Mouse (Mus musculus) G1E (cell line): ENCODE data around the gene Aars2. TPM values are rescaled to one million over a fixed set of nuclear protein-coding genes. Genes with fewer than 3 reads are reported as not detected.

Source experiments
- ATAC-seq: 2 replicates; pipeline ENCODE4 v1.8.0; 2016; ENCODE audit warnings: mild to moderate bottlenecking; ENCODE audit not compliant: insufficient number of reproducible peaks, poor library complexity, low FRiP score, severe bottlenecking; ENCODE audit errors: extremely low read depth
- DNase-seq: peaks from one replicate; pipeline ENCODE4 v3.0.0; 2012; ENCODE audit warnings: low spot score
- H3K27me3 ChIP-seq: 2 replicates; pipeline ENCODE4 v1.6.1; 2012; ENCODE audit warnings: mild to moderate bottlenecking, low read length, inconsistent platforms; ENCODE audit not compliant: insufficient read depth
- H3K36me3 ChIP-seq: replicated peaks from 2 replicates; pipeline ENCODE3; 2012; ENCODE audit warnings: mild to moderate bottlenecking, inconsistent platforms
- H3K4me1 ChIP-seq: 2 replicates; pipeline ENCODE4 v1.6.1; 2012; ENCODE audit warnings: low read depth, low read length, inconsistent platforms, mixed read lengths; ENCODE audit not compliant: insufficient read depth
- H3K4me3 ChIP-seq: 2 replicates; pipeline ENCODE4 v1.5.1; 2012; ENCODE audit warnings: low read depth, mild to moderate bottlenecking, inconsistent platforms, low read length, moderate library complexity, mixed read lengths
- H3K9me3 ChIP-seq: replicated peaks from 2 replicates; pipeline ENCODE4 v1.6.1; 2012; ENCODE audit warnings: inconsistent platforms
- CTCF ChIP-seq: IDR thresholded peaks from 2 replicates; pipeline ENCODE4 v1.5.1; 2012; ENCODE audit warnings: low read depth, low read length, inconsistent platforms, mixed read lengths
- GATA1 ChIP-seq: IDR thresholded peaks from 2 replicates; pipeline ENCODE4 v1.6.1; 2012; ENCODE audit warnings: borderline replicate concordance, low read length, inconsistent platforms, mixed read lengths
- GATA2 ChIP-seq: IDR thresholded peaks from 2 replicates; pipeline ENCODE4 v1.6.1; 2012; ENCODE audit warnings: low read depth, low read length, inconsistent platforms, borderline replicate concordance
- POLR2AphosphoS5 ChIP-seq: IDR thresholded peaks from 2 replicates; pipeline ENCODE4 v1.6.1; 2012; ENCODE audit warnings: low read depth, low read length, inconsistent platforms; ENCODE audit not compliant: insufficient replicate concordance
- TAL1 ChIP-seq: conservative IDR thresholded peaks from 2 replicates; pipeline ENCODE4 v1.6.1; 2012; ENCODE audit warnings: low read depth, low read length, inconsistent platforms, mixed read lengths
- polyA plus RNA-seq: library from polyadenylated mRNA; stranded (reverse); fragments of >175 nt; gene quantifications from 2 replicates; pipeline ENCODE4 v1.2.3, GENCODE M21; 2012
- total RNA-seq, 2 experiments: library from RNA; stranded (forward) in 1 of 2; stranded (reverse) in 1 of 2; fragments of 200-1000 nt in 1 of 2; fragments of >200 nt in 1 of 2; fragmentation: Nextera tagmentation in 1 of 2; gene quantifications; 2 replicates each; pipeline ENCODE4 v1.2.3; 2014 to 2017

The Aars2 gene
- total and polyA plus RNA-seq, 3 experiments: 6.8 to 34.7 (median 8.7) TPM

GRCm38 (mm10) chr17:45517549-45518215 is 11.0 kb downstream of the Aars2 start:
- H3K4me1 ChIP-seq: peaks cover 9% of the 10 kb centered on the region
- H3K36me3 ChIP-seq: peaks cover 82% of the 10 kb centered on the region
- H3K27me3 ChIP-seq: no peaks in the 10 kb centered on the region
- no peak overlapping the region for H3K4me3 ChIP-seq
- H3K9me3 ChIP-seq: no peaks in the 10 kb centered on the region
- DNase-seq (no peak), ATAC-seq (no peak)
- TF ChIP-seq POLR2AphosphoS5 (no peak), TAL1 (no peak), GATA1 (no peak), CTCF (no peak), GATA2 (no peak)

GRCm38 (mm10) chr17:45518766-45519475 is 12.3 kb downstream of the Aars2 start:
- H3K27me3 ChIP-seq: peaks cover 7% of the 10 kb centered on the region; the same call in 1 of the 2 replicates
- no peaks in the 10 kb centered on the region for H3K9me3 ChIP-seq
- no peak for TF ChIP-seq CTCF
- no peak overlapping the region for H3K4me3 ChIP-seq
- H3K4me1 ChIP-seq: peaks cover 9% of the 10 kb centered on the region
- ATAC-seq: no peak
- peaks cover 75% of the 10 kb centered on the region for H3K36me3 ChIP-seq
- no peak for DNase-seq

GRCm38 (mm10) chr17:45520136-45520535 is 13.5 kb downstream of the Aars2 start:
- no peak for ATAC-seq
- Histone ChIP-seq H3K36me3 (peaks cover 64% of the 10 kb centered on the region), H3K27me3 (peaks cover 17% of the 10 kb centered on the region), H3K4me3 (no peak overlapping the region), H3K9me3 (no peaks in the 10 kb centered on the region), H3K4me1 (peaks cover 4% of the 10 kb centered on the region)
- TF ChIP-seq GATA1 (no peak), CTCF (no peak), TAL1 (no peak), GATA2 (no peak), POLR2AphosphoS5 (no peak)
- DNase-seq: no peak

- no peaks in the 10 kb centered on the region for H3K9me3 ChIP-seq
Observed at GRCm38 (mm10) chr17:45523263-45523662, 16.6 kb downstream of the Aars2 start, which contains the start of gene Tcte1. Gene Tcte1, plus strand, starts transcription at chr17:45523434.

GRCm38 (mm10) chr17:45524961-45525360 is 18.3 kb downstream of the Aars2 start:
- no peak for TF ChIP-seq POLR2AphosphoS5
- TF ChIP-seq GATA1: no peak
- no peak for TF ChIP-seq CTCF
- no peak for TF ChIP-seq GATA2
- DNase-seq (no peak), ATAC-seq (no peak)
- H3K4me1 ChIP-seq: 0 out of 2 replicates have a peak, but pooled peaks cover 2% of the 10 kb centered on the region
- no peak overlapping the region for H3K4me3 ChIP-seq
- H3K9me3 ChIP-seq: no peaks in the 10 kb centered on the region
- peaks cover 16% of the 10 kb centered on the region for H3K36me3 ChIP-seq
- peaks cover 33% of the 10 kb centered on the region for H3K27me3 ChIP-seq

More at GRCm38 (mm10) chr17:45523263-45523662, 16.6 kb downstream of the Aars2 start, which contains the start of gene Tcte1:
- Histone ChIP-seq H3K27me3 (peaks cover 28% of the 10 kb centered on the region), H3K4me3 (no peak within 1 kb of the TSS), H3K36me3 (peaks cover 33% of the 10 kb centered on the region), H3K4me1 (0 out of 2 replicates have a peak, but pooled peaks cover 2% of the 10 kb centered on the region)
- DNase-seq (no peak), ATAC-seq (no peak)
- no peak for TF ChIP-seq GATA2

GRCm38 (mm10) chr17:45526571-45526970 is 19.9 kb downstream of the Aars2 start:
- Histone ChIP-seq H3K27me3 (peaks cover 40% of the 10 kb centered on the region), H3K4me3 (no peak overlapping the region), H3K36me3 (peaks cover under 1% of the 10 kb centered on the region), H3K4me1 (no peaks in the 10 kb centered on the region), H3K9me3 (no peaks in the 10 kb centered on the region)
- ATAC-seq (no peak), DNase-seq (no peak)
- TF ChIP-seq GATA2 (no peak), GATA1 (no peak), CTCF (no peak), TAL1 (no peak), POLR2AphosphoS5 (no peak)
